Mouse (Mus musculus) midbrain, embryonic 13.5 days (tissue): ENCODE results near the gene Trappc3l. TPM values are rescaled to one million over a fixed set of nuclear protein-coding genes. Genes with fewer than 3 reads are reported as not detected.

Experiments
- ATAC-seq: fragments of 200-750 bp; cut with Nextera tagmentation; 2 replicates; pipeline ENCODE4 v1.8.0; 2017; ENCODE audit warnings: mild to moderate bottlenecking, moderate TSS enrichment, moderate library complexity
- H3K27ac ChIP-seq: fragments of 300-500 bp; sonication (generic); 2 replicates; pipeline ENCODE4 v1.5.1; 2015; ENCODE audit warnings: inconsistent platforms, mild to moderate bottlenecking, moderate library complexity
- H3K27me3 ChIP-seq: fragments of 300-500 bp; sonication (generic); 2 replicates; pipeline ENCODE4 v1.6.1; 2015; ENCODE audit warnings: mild to moderate bottlenecking, inconsistent platforms
- H3K36me3 ChIP-seq: fragments of 300-500 bp; sonication (generic); 2 replicates; pipeline ENCODE4 v1.6.1; 2015; ENCODE audit warnings: mild to moderate bottlenecking, inconsistent platforms
- H3K4me1 ChIP-seq: fragments of 300-500 bp; sonication (generic); replicated peaks from 2 replicates; pipeline ENCODE4 v1.6.1; 2015; ENCODE audit warnings: inconsistent platforms
- H3K4me2 ChIP-seq: fragments of 300-500 bp; sonication (generic); replicated peaks from 2 replicates; pipeline ENCODE4 v1.6.1; 2015; ENCODE audit warnings: moderate library complexity, mild to moderate bottlenecking, inconsistent platforms
- H3K4me3 ChIP-seq: fragments of 300-500 bp; sonication (generic); replicated peaks from 2 replicates; pipeline ENCODE4 v1.5.1; 2015; ENCODE audit warnings: mild to moderate bottlenecking, inconsistent platforms
- H3K9ac ChIP-seq: fragments of 300-500 bp; sonication (generic); replicated peaks from 2 replicates; pipeline ENCODE4 v1.6.1; 2015; ENCODE audit warnings: mild to moderate bottlenecking, inconsistent platforms
- H3K9me3 ChIP-seq: fragments of 300-500 bp; sonication (generic); 2 replicates; pipeline ENCODE4 v1.6.1; 2016; ENCODE audit warnings: mild to moderate bottlenecking, inconsistent platforms
- WGBS: fragments of 180-500 bp; shearing (Covaris S2); methylation state at CpG from one replicate; pipeline ENCODE4 v1.1.7; 2015; 5-methylcytosine and 5-hydroxymethylcytosine counted together
- polyA plus RNA-seq: library from polyadenylated mRNA; unstranded; fragments of >200 nt; fragmentation: Nextera tagmentation; extraction: Ambion mirVana; gene quantifications from 2 replicates; pipeline ENCODE4 v1.2.1, GENCODE M21; 2015

Trappc3l gene
- polyA plus RNA-seq, 1 experiment from 2014 or later, result not detected

- Histone ChIP-seq H3K9ac (no peak overlapping the region), H3K4me3 (no peak overlapping the region), H3K36me3 (no peaks in the 10 kb centered on the region), H3K9me3 (no peaks in the 10 kb centered on the region), H3K27ac (no peak overlapping the region), H3K4me2 (no peak overlapping the region), H3K27me3 (no peaks in the 10 kb centered on the region), H3K4me1 (no peaks in the 10 kb centered on the region)
- no peak for ATAC-seq
- 63% methylated on average over 3 of the region's 3 CpGs for WGBS
These were observed 29.2 kb downstream of the Trappc3l start for GRCm38 (mm10) chr10:34066591-34066990.

GRCm38 (mm10) chr10:34069606-34070005 lies 32.2 kb downstream of the Trappc3l start:
- Histone ChIP-seq H3K4me2 (no peak overlapping the region), H3K27me3 (no peaks in the 10 kb centered on the region), H3K9me3 (no peaks in the 10 kb centered on the region), H3K36me3 (no peaks in the 10 kb centered on the region), H3K9ac (no peak overlapping the region), H3K27ac (no peak overlapping the region), H3K4me1 (no peaks in the 10 kb centered on the region), H3K4me3 (no peak overlapping the region)
- WGBS, result 75% methylated on average over 1 of the region's 1 CpGs
- ATAC-seq, result no peak

GRCm38 (mm10) chr10:34070999-34071492 lies 33.6 kb downstream of the Trappc3l start:
- Histone ChIP-seq H3K27me3 (no peaks in the 10 kb centered on the region), H3K9me3 (no peaks in the 10 kb centered on the region), H3K4me1 (no peaks in the 10 kb centered on the region), H3K27ac (no peak overlapping the region), H3K4me3 (no peak overlapping the region), H3K36me3 (no peaks in the 10 kb centered on the region), H3K9ac (no peak overlapping the region), H3K4me2 (no peak overlapping the region)
- 57% methylated on average over 5 of the region's 5 CpGs for WGBS
- ATAC-seq, result no peak

GRCm38 (mm10) chr10:34071650-34072049 lies 34.3 kb downstream of the Trappc3l start:
- no peak for ATAC-seq
- H3K36me3 ChIP-seq, result no peaks in the 10 kb centered on the region
- 66% methylated on average over 2 of the region's 2 CpGs for WGBS
- no peaks in the 10 kb centered on the region for H3K9me3 ChIP-seq
- H3K4me3 ChIP-seq, result no peak overlapping the region
- no peak overlapping the region for H3K4me2 ChIP-seq
- no peak overlapping the region for H3K9ac ChIP-seq
- no peaks in the 10 kb centered on the region for H3K4me1 ChIP-seq
- no peaks in the 10 kb centered on the region for H3K27me3 ChIP-seq
- H3K27ac ChIP-seq, result no peak overlapping the region

GRCm38 (mm10) chr10:34074522-34075200 lies 37.3 kb downstream of the Trappc3l start:
- Histone ChIP-seq H3K4me1 (no peaks in the 10 kb centered on the region), H3K9me3 (no peaks in the 10 kb centered on the region), H3K4me3 (no peak overlapping the region), H3K27me3 (no peaks in the 10 kb centered on the region), H3K27ac (no peak overlapping the region), H3K9ac (no peak overlapping the region), H3K4me2 (no peak overlapping the region), H3K36me3 (no peaks in the 10 kb centered on the region)
- 89% methylated on average over 5 of the region's 5 CpGs for WGBS
- no peak for ATAC-seq

GRCm38 (mm10) chr10:34086514-34086913 lies 49.1 kb downstream of the Trappc3l start:
- no peak overlapping the region for H3K27ac ChIP-seq
- no peaks in the 10 kb centered on the region for H3K36me3 ChIP-seq
- 94% methylated on average over 1 of the region's 1 CpGs for WGBS
- no peaks in the 10 kb centered on the region for H3K9me3 ChIP-seq
- no peaks in the 10 kb centered on the region for H3K27me3 ChIP-seq
- no peak for ATAC-seq
- H3K4me3 ChIP-seq, result no peak overlapping the region
- H3K4me2 ChIP-seq, result no peak overlapping the region
- H3K9ac ChIP-seq, result no peak overlapping the region
- H3K4me1 ChIP-seq, result no peaks in the 10 kb centered on the region

DNA sequence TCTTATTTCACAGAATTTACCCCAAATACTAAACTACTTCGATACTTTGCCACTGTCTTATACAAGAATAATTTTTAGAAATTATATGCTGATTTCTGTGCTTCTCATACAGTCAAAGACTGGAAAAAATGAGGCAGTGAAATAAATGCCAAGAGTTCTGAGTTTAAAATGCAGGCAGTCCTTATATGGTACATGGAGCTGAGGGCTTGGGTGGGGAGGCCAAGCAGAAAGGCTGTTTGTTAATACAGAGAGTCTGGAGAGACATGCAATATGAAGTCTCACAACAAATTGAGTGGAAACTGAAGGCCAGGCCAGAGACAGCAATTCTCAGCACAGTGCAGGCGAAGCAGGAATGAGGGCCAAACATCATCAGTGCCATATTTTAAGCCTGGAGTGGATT lies 51.1 kb downstream of the Trappc3l start:
- Histone ChIP-seq H3K4me1 (no peaks in the 10 kb centered on the region), H3K4me2 (no peak overlapping the region), H3K36me3 (no peaks in the 10 kb centered on the region), H3K4me3 (no peak overlapping the region), H3K27ac (no peak overlapping the region), H3K9ac (no peak overlapping the region), H3K27me3 (no peaks in the 10 kb centered on the region), H3K9me3 (no peaks in the 10 kb centered on the region)
- ATAC-seq, result no peak
- 80% methylated on average over 2 of the region's 2 CpGs for WGBS

- 81% methylated on average over 3 of the region's 3 CpGs for WGBS
- Histone ChIP-seq H3K27ac (no peak overlapping the region), H3K27me3 (no peaks in the 10 kb centered on the region), H3K9ac (no peak overlapping the region), H3K4me1 (no peaks in the 10 kb centered on the region), H3K4me2 (no peak overlapping the region), H3K36me3 (no peaks in the 10 kb centered on the region), H3K4me3 (no peak overlapping the region), H3K9me3 (no peaks in the 10 kb centered on the region)
- no peak for ATAC-seq
These were observed 52.1 kb downstream of the Trappc3l start for GRCm38 (mm10) chr10:34089517-34089916.

- Histone ChIP-seq H3K4me1 (no peaks in the 10 kb centered on the region), H3K9me3 (no peaks in the 10 kb centered on the region), H3K4me3 (no peak overlapping the region), H3K27me3 (no peaks in the 10 kb centered on the region), H3K9ac (no peak overlapping the region), H3K27ac (no peak overlapping the region), H3K4me2 (no peak overlapping the region), H3K36me3 (no peaks in the 10 kb centered on the region)
- WGBS, result 90% methylated on average over 1 of the region's 1 CpGs
- no peak for ATAC-seq
These were observed 53.1 kb downstream of the Trappc3l start for GRCm38 (mm10) chr10:34090481-34090880.

GRCm38 (mm10) chr10:34091888-34092287 lies 54.5 kb downstream of the Trappc3l start:
- Histone ChIP-seq H3K4me3 (no peak overlapping the region), H3K36me3 (no peaks in the 10 kb centered on the region), H3K4me1 (no peaks in the 10 kb centered on the region), H3K27ac (no peak overlapping the region), H3K4me2 (no peak overlapping the region), H3K9ac (no peak overlapping the region), H3K27me3 (no peaks in the 10 kb centered on the region), H3K9me3 (no peaks in the 10 kb centered on the region)
- 75% methylated on average over 5 of the region's 5 CpGs for WGBS
- ATAC-seq, result no peak

DNA sequence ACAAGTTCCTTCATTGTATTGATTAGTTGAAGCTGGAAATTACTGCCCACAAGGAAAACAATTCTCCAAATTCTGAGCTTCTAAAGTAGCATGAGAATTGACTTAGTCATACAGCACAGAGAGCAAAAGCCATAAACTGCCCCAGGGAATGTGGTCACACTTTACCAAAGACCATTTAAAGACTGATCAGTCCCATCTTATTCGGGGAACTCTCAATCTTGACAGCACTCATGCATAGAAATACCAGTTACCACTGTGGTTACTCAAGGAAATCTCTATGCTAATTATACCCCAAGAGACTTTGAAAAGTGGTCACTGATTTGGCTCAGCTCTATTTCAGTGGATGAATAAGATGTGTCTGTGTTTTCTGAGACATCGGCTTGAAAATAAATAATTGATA lies 57.8 kb downstream of the Trappc3l start:
- no peak overlapping the region for H3K27ac ChIP-seq
- no peak for ATAC-seq
- H3K27me3 ChIP-seq, result no peaks in the 10 kb centered on the region
- no peaks in the 10 kb centered on the region for H3K36me3 ChIP-seq
- H3K9ac ChIP-seq, result no peak overlapping the region
- H3K4me2 ChIP-seq, result no peak overlapping the region
- no peak overlapping the region for H3K4me3 ChIP-seq
- no peaks in the 10 kb centered on the region for H3K9me3 ChIP-seq
- H3K4me1 ChIP-seq, result no peaks in the 10 kb centered on the region
- WGBS, result 72% methylated on average over 2 of the region's 2 CpGs

DNA sequence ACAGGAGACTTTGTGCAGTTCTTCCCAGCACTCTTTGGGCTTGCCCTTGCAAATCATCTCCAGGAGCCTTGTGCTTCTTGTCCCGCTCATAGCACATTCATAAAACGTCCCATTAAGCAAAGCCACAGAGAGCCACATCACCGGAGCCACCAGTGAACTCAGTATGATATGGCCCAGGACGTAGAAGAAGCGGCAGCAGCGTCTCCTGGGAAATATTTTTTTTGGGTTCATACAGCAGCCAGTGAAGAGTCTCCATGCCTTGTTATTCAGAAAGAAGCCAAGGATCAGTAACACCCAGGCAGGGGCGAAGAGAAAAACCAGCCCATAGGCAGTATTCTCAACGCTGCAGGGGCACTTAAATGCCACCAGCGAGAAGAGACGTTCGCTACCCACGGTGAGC lies 58.6 kb downstream of the Trappc3l start:
- Histone ChIP-seq H3K36me3 (no peaks in the 10 kb centered on the region), H3K27me3 (no peaks in the 10 kb centered on the region), H3K9ac (0 out of 2 replicates have a peak overlapping the region, but pooled peaks have one; percentile 4), H3K9me3 (no peaks in the 10 kb centered on the region), H3K4me1 (no peaks in the 10 kb centered on the region), H3K27ac (no peak overlapping the region), H3K4me2 (peak overlapping the region; percentile 38), H3K4me3 (peak overlapping the region; percentile 7; the same call in 1 of the 2 replicates)
- ATAC-seq, result no peak
- WGBS, result 67% methylated on average over 12 of the region's 12 CpGs

DNA sequence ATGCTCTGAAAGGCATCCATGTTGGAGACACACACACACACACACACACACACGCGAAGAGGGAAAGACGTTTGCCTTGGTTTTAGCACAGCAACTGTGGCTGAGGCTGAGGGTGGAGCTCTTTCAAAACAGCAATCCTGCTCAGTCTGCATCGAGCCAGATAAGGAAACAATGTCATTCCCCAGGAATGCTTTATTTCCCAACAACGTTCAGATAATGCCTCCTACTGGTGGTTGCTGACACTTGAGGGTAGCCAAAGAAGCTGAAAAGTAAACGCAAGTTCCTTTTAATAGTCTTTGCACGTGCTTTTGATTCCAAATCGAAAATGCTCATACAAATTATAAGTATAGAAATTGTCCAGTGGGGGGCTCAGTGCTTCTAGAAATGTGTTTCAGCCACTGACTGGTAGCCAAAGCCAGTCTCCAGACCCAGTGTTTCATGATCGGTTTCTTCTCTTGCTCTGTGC lies 59.1 kb downstream of the Trappc3l start, which contains the start of gene Calhm5:
Gene Calhm5 (minus strand): TSS at position 102 of the 466 bp plus-strand sequence.
- Histone ChIP-seq H3K27ac (no peak within 1 kb of the TSS), H3K27me3 (no peaks in the 10 kb centered on the region), H3K36me3 (no peaks in the 10 kb centered on the region), H3K4me2 (peak within 1 kb of the TSS; percentile 38), H3K4me1 (no peaks in the 10 kb centered on the region), H3K9ac (0 out of 2 replicates have a peak within 1 kb of the TSS, but pooled peaks have one; percentile 4), H3K4me3 (peak within 1 kb of the TSS; percentile 7; the same call in 1 of the 2 replicates), H3K9me3 (no peaks in the 10 kb centered on the region)
- 33% methylated on average over 9 of the region's 9 CpGs for WGBS
- ATAC-seq, result peak; percentile 69
